Mouse (Mus musculus) intestine, postnatal 0 days (tissue): Measurements from ENCODE around the gene Enoph1. TPM values are rescaled to one million over a fixed set of nuclear protein-coding genes. Genes with fewer than 3 reads are reported as not detected.

Experiments
- ATAC-seq: fragments of 200-750 bp; cut with Nextera tagmentation; 2 replicates; pipeline ENCODE4 v1.8.0; 2017; ENCODE audit warnings: mild to moderate bottlenecking, moderate TSS enrichment, moderate library complexity
- H3K27ac ChIP-seq: fragments of 300-500 bp; sonication (generic); 2 replicates; pipeline ENCODE4 v1.5.1; 2014; ENCODE audit warnings: mild to moderate bottlenecking, low read depth, low read length, moderate library complexity
- H3K27me3 ChIP-seq: fragments of 300-500 bp; sonication (generic); replicated peaks from 2 replicates; pipeline ENCODE4 v1.6.1; 2014; ENCODE audit warnings: low read length, mixed read lengths; ENCODE audit not compliant: control insufficient read depth, insufficient read depth
- H3K36me3 ChIP-seq: fragments of 300-500 bp; sonication (generic); 2 replicates; pipeline ENCODE4 v1.6.1; 2014; ENCODE audit warnings: mild to moderate bottlenecking, moderate library complexity; ENCODE audit not compliant: control insufficient read depth, insufficient read depth
- H3K4me1 ChIP-seq: fragments of 300-500 bp; sonication (generic); replicated peaks from 2 replicates; pipeline ENCODE4 v1.6.1; 2014; ENCODE audit warnings: antibody characterized with exemption, low read length, mixed read lengths; ENCODE audit not compliant: control insufficient read depth, insufficient read depth
- H3K4me2 ChIP-seq: fragments of 300-500 bp; sonication (generic); replicated peaks from 2 replicates; pipeline ENCODE4 v1.6.1; 2014; ENCODE audit warnings: low read depth, mild to moderate bottlenecking, moderate library complexity
- H3K4me3 ChIP-seq: fragments of 300-500 bp; sonication (generic); 2 replicates; pipeline ENCODE4 v1.5.1; 2014; ENCODE audit warnings: low read depth, low read length
- H3K9ac ChIP-seq: fragments of 300-500 bp; sonication (generic); 2 replicates; pipeline ENCODE4 v1.6.1; 2014; ENCODE audit warnings: mild to moderate bottlenecking, low read depth, low read length
- H3K9me3 ChIP-seq: fragments of 300-500 bp; sonication (generic); 2 replicates; pipeline ENCODE4 v1.6.1; 2016; ENCODE audit warnings: mixed run types; ENCODE audit not compliant: control insufficient read depth
- CTCF ChIP-seq: sonication (generic); IDR thresholded peaks from 2 replicates; pipeline ENCODE4 v1.5.1; 2016; ENCODE audit warnings: low read depth, mild to moderate bottlenecking, control low read depth, antibody characterized with exemption, moderate library complexity
- WGBS: fragments of 180-500 bp; shearing (Covaris S2); extraction: QIAGEN DNeasy Blood & Tissue Kit; methylation state at CpG from one replicate; pipeline ENCODE4 v1.1.7; 2014; 5-methylcytosine and 5-hydroxymethylcytosine counted together
- polyA plus RNA-seq: library from polyadenylated mRNA; unstranded; fragments of >200 nt; fragmentation: Nextera tagmentation; extraction: Ambion mirVana; gene quantifications from 2 replicates; pipeline ENCODE4 v1.2.1, GENCODE M21; 2015

Gene Enoph1
- polyA plus RNA-seq, 1 experiment from 2014 or later: 26.6 TPM

GRCm38 (mm10) chr5:100020089-100020488 lies 19.7 kb upstream of the Enoph1 start:
- Histone ChIP-seq H3K27me3 (no peaks in the 10 kb centered on the region), H3K4me3 (no peak overlapping the region), H3K4me1 (no peaks in the 10 kb centered on the region), H3K9ac (no peak overlapping the region), H3K36me3 (no peaks in the 10 kb centered on the region), H3K4me2 (no peak overlapping the region), H3K27ac (no peak overlapping the region), H3K9me3 (no peaks in the 10 kb centered on the region)
- no peak for ATAC-seq
- TF ChIP-seq CTCF: no peak

GRCm38 (mm10) chr5:100024403-100024802 lies 15.4 kb upstream of the Enoph1 start:
- Histone ChIP-seq H3K4me2 (no peak overlapping the region), H3K9ac (no peak overlapping the region), H3K4me1 (no peaks in the 10 kb centered on the region), H3K9me3 (no peaks in the 10 kb centered on the region), H3K4me3 (no peak overlapping the region), H3K36me3 (no peaks in the 10 kb centered on the region), H3K27me3 (no peaks in the 10 kb centered on the region), H3K27ac (no peak overlapping the region)
- WGBS: 78% methylated on average over 5 of the region's 5 CpGs
- TF ChIP-seq CTCF: no peak
- no peak for ATAC-seq

- Histone ChIP-seq H3K27ac (no peak overlapping the region), H3K36me3 (no peaks in the 10 kb centered on the region), H3K9me3 (no peaks in the 10 kb centered on the region), H3K9ac (no peak overlapping the region), H3K4me1 (no peaks in the 10 kb centered on the region), H3K4me3 (no peak overlapping the region), H3K27me3 (no peaks in the 10 kb centered on the region), H3K4me2 (no peak overlapping the region)
- no peak for ATAC-seq
- no peak for TF ChIP-seq CTCF
- WGBS: 32% methylated on average over 1 of the region's 1 CpGs
Observed at GRCm38 (mm10) chr5:100024868-100025267, 14.9 kb upstream of the Enoph1 start.

GRCm38 (mm10) chr5:100030069-100030468 lies 9.7 kb upstream of the Enoph1 start:
- Histone ChIP-seq H3K27ac (0 out of 2 replicates have a peak overlapping the region, but pooled peaks have one; percentile 21), H3K4me3 (no peak overlapping the region), H3K4me1 (no peaks in the 10 kb centered on the region), H3K4me2 (no peak overlapping the region), H3K36me3 (peaks cover 23% of the 10 kb centered on the region), H3K27me3 (no peaks in the 10 kb centered on the region), H3K9me3 (no peaks in the 10 kb centered on the region), H3K9ac (no peak overlapping the region)
- TF ChIP-seq CTCF: peak; percentile 33
- no peak for ATAC-seq
- 17% methylated on average over 6 of the region's 6 CpGs for WGBS

- Histone ChIP-seq H3K36me3 (peaks cover 24% of the 10 kb centered on the region), H3K27me3 (no peaks in the 10 kb centered on the region), H3K4me1 (no peaks in the 10 kb centered on the region), H3K9ac (no peak overlapping the region), H3K9me3 (no peaks in the 10 kb centered on the region), H3K4me3 (no peak overlapping the region), H3K4me2 (no peak overlapping the region), H3K27ac (no peak overlapping the region)
- peak; percentile 32; the same call in 1 of the 2 replicates for TF ChIP-seq CTCF
- ATAC-seq: peak; percentile 32; the same call in 1 of the 2 replicates
- WGBS: 100% methylated on average over 2 of the region's 2 CpGs
Observed at GRCm38 (mm10) chr5:100032107-100032506, 7.7 kb upstream of the Enoph1 start.

- H3K4me1 ChIP-seq: no peaks in the 10 kb centered on the region
- no peak overlapping the region; the same call in 1 of the 2 replicates for H3K27ac ChIP-seq
- no peak overlapping the region for H3K4me2 ChIP-seq
- H3K36me3 ChIP-seq: peaks cover 28% of the 10 kb centered on the region
- TF ChIP-seq CTCF: no peak
- H3K4me3 ChIP-seq: no peak overlapping the region
- whole genome bisulfite sequencing: 67% methylated on average over 3 of the region's 3 CpGs
- ATAC-seq: peak; percentile 25; the same call in 1 of the 2 replicates
- H3K27me3 ChIP-seq: no peaks in the 10 kb centered on the region
- no peak overlapping the region for H3K9ac ChIP-seq
- no peaks in the 10 kb centered on the region for H3K9me3 ChIP-seq
Observed at GRCm38 (mm10) chr5:100032646-100033045, 7.1 kb upstream of the Enoph1 start.

GRCm38 (mm10) chr5:100035950-100036349 lies 3.8 kb upstream of the Enoph1 start:
- peaks cover 28% of the 10 kb centered on the region for H3K36me3 ChIP-seq
- H3K4me3 ChIP-seq: 0 out of 2 replicates have a peak overlapping the region, but pooled peaks have one; percentile 99
- H3K4me1 ChIP-seq: no peaks in the 10 kb centered on the region
- 17% methylated on average over 7 of the region's 7 CpGs for WGBS
- no peak overlapping the region for H3K27ac ChIP-seq
- peak overlapping the region; percentile 99 for H3K4me2 ChIP-seq
- H3K9me3 ChIP-seq: no peaks in the 10 kb centered on the region
- TF ChIP-seq CTCF: peak; percentile 60
- no peak for ATAC-seq
- H3K9ac ChIP-seq: no peak overlapping the region
- no peaks in the 10 kb centered on the region for H3K27me3 ChIP-seq
